Mouse (Mus musculus) frontal cortex, adult (tissue): ENCODE measurements around the gene Aldh1b1.

Source experiments
- ATAC-seq: cut with Nextera tagmentation; 2 replicates; pipeline ENCODE4 v1.9.2; 2017; ENCODE audit warnings: mild to moderate bottlenecking, moderate library complexity, mixed read lengths; ENCODE audit not compliant: low TSS enrichment

The Aldh1b1 gene

GRCm38 (mm10) chr4:45824761-45825556, 26.1 kb downstream of the Aldh1b1 start:
- ATAC-seq, result no peak

- no peak for ATAC-seq
Observed at GRCm38 (mm10) chr4:45826275-45827040, 27.6 kb downstream of the Aldh1b1 start, which contains the start of gene Igfbpl1. Igfbpl1 (minus strand) TSS chr4:45826923.

GRCm38 (mm10) chr4:45829907-45830759, 31.3 kb downstream of the Aldh1b1 start:
- no peak for ATAC-seq

GRCm38 (mm10) chr4:45831996-45832395, 33.2 kb downstream of the Aldh1b1 start:
- peak; percentile 81 for ATAC-seq

- no peak for ATAC-seq
Observed at GRCm38 (mm10) chr4:45833461-45833860, 34.6 kb downstream of the Aldh1b1 start.

- peak; percentile 81 for ATAC-seq
Observed at GRCm38 (mm10) chr4:45844355-45844754, 45.5 kb downstream of the Aldh1b1 start.

- ATAC-seq, result no peak
Observed at GRCm38 (mm10) chr4:45846263-45846662, 47.4 kb downstream of the Aldh1b1 start.

GRCm38 (mm10) chr4:45848109-45848824, 49.4 kb downstream of the Aldh1b1 start, which contains the start of gene Stra6l:
Stra6l (plus strand) TSS chr4:45848664.
- ATAC-seq, result no peak

GRCm38 (mm10) chr4:45848825-45849156, 50.0 kb downstream of the Aldh1b1 start:
- ATAC-seq, result no peak

GRCm38 (mm10) chr4:45849419-45849818, 50.6 kb downstream of the Aldh1b1 start:
- ATAC-seq, result no peak

GRCm38 (mm10) chr4:45851640-45852051, 52.8 kb downstream of the Aldh1b1 start:
- no peak for ATAC-seq

GRCm38 (mm10) chr4:45853496-45854246, 54.8 kb downstream of the Aldh1b1 start:
- ATAC-seq, result no peak
